8 mouse cellular contexts compared by ENCODE assay signal in genomic region chr17:26414523-26415354, GRCm38 (mm10). TPM values are rescaled to one million over a fixed set of nuclear protein-coding genes. Genes with fewer than 3 reads are reported as not detected.
DNase-seq lines count a peak whose midpoint lies in the region; ATAC-seq and TF ChIP-seq lines count a peak whose summit lies in the region.

Gene Neurl1b, plus strand, starts transcription at chr17:26414829.

- 0 out of 2 replicates have a peak, but pooled peaks cover 2% of the 10 kb centered on the region for H3K4me1 ChIP-seq in limb, embryonic 11.5 days (ENCODE audit: control insufficient read depth, insufficient read depth, low read length)
- H3K4me1 ChIP-seq in midbrain, embryonic 11.5 days (ENCODE audit: control insufficient read depth, insufficient read depth, low read length), result peaks cover 10% of the 10 kb centered on the region; the same call in 1 of the 2 replicates
- H3K4me1 ChIP-seq in stomach, embryonic 15.5 days, result peaks cover 8% of the 10 kb centered on the region; the same call in 1 of the 2 replicates

- WGBS in limb, embryonic 11.5 days, result under 1% methylated on average over 76 of the region's 105 CpGs
- 1% methylated on average over 87 of the region's 105 CpGs for WGBS in midbrain, embryonic 11.5 days
- WGBS in stomach, embryonic 15.5 days, result under 1% methylated on average over 100 of the region's 105 CpGs

- H3K9me3 ChIP-seq in limb, embryonic 11.5 days (ENCODE audit: control insufficient read depth, low read length), result no peaks in the 10 kb centered on the region
- H3K9me3 ChIP-seq in midbrain, embryonic 11.5 days (ENCODE audit: control insufficient read depth, low read length), result no peaks in the 10 kb centered on the region
- no peaks in the 10 kb centered on the region for H3K9me3 ChIP-seq in stomach, embryonic 15.5 days

- peak within 1 kb of the TSS; percentile 97 for H3K27ac ChIP-seq in left cerebral cortex, adult 2 months
- H3K27ac ChIP-seq in limb, embryonic 11.5 days (replicated peaks; ENCODE audit: low read depth, low read length), result no peak within 1 kb of the TSS
- no peak within 1 kb of the TSS for H3K27ac ChIP-seq in midbrain, embryonic 11.5 days (ENCODE audit: low read depth, low read length)
- H3K27ac ChIP-seq in stomach, embryonic 15.5 days, result peak within 1 kb of the TSS; percentile 74

- peak; percentile 48 to 56 for DNase-seq in left cerebral cortex, adult 2 months (ENCODE audit: extremely low spot score in 1 of 2, low spot score in 2 of 2)
- no peak for DNase-seq in left cerebral cortex, adult 11 months (ENCODE audit: low spot score)
- DNase-seq in cerebellum, postnatal 10 days, result peak; percentile 77 to 80
- DNase-seq in gastrocnemius, postnatal 10 days, result peak; percentile 61
- peak; percentile 56 for DNase-seq in limb, embryonic 11.5 days (ENCODE audit: low spot score)
- peak; percentile 92 for DNase-seq in midbrain, embryonic 11.5 days (ENCODE audit: low spot score, missing footprints)

- H3K27me3 ChIP-seq in limb, embryonic 11.5 days (ENCODE audit: control insufficient read depth, insufficient read depth, low read length), result peaks cover 42% of the 10 kb centered on the region
- peaks cover 34% of the 10 kb centered on the region for H3K27me3 ChIP-seq in midbrain, embryonic 11.5 days (ENCODE audit: control insufficient read depth, insufficient read depth, low read length)
- 0 out of 2 replicates have a peak, but pooled peaks cover 4% of the 10 kb centered on the region for H3K27me3 ChIP-seq in stomach, embryonic 15.5 days (replicated peaks)

- H3K4me2 ChIP-seq in limb, embryonic 11.5 days (ENCODE audit: low read depth, severe bottlenecking), result peak within 1 kb of the TSS; percentile 100
- peak within 1 kb of the TSS; percentile 100 for H3K4me2 ChIP-seq in midbrain, embryonic 11.5 days
- H3K4me2 ChIP-seq in stomach, embryonic 15.5 days, result peak within 1 kb of the TSS; percentile 97

- intact Hi-C loops in left cerebral cortex, adult 2 months (cut with DNase I), result no loop called here

- H3K9ac ChIP-seq in limb, embryonic 11.5 days (ENCODE audit: low read length), result peak within 1 kb of the TSS; percentile 60
- peak within 1 kb of the TSS; percentile 72 for H3K9ac ChIP-seq in midbrain, embryonic 11.5 days (ENCODE audit: low read length)
- peak within 1 kb of the TSS; percentile 87 for H3K9ac ChIP-seq in stomach, embryonic 15.5 days

- TF ChIP-seq CTCF in left cerebral cortex, adult 2 months (IDR thresholded peaks at IDR 0.05), result no peak

- peak within 1 kb of the TSS; percentile 79 for H3K4me3 ChIP-seq in left cerebral cortex, adult 2 months
- peak within 1 kb of the TSS; percentile 54 for H3K4me3 ChIP-seq in limb, embryonic 11.5 days (ENCODE audit: low read depth, low read length)
- peak within 1 kb of the TSS; percentile 65 for H3K4me3 ChIP-seq in midbrain, embryonic 11.5 days (ENCODE audit: low read depth, low read length)
- H3K4me3 ChIP-seq in stomach, embryonic 15.5 days (replicated peaks), result peak within 1 kb of the TSS; percentile 79

- peak; percentile 28 for ATAC-seq in inflammation-experienced regulatory T-cells, adult 6 months
- no peak for ATAC-seq in limb, embryonic 11.5 days (ENCODE audit: insufficient number of reproducible peaks, low FRiP score, low TSS enrichment, low read depth)
- ATAC-seq in midbrain, embryonic 11.5 days (ENCODE audit: low FRiP score), result peak; percentile 60; the same call in 1 of the 2 replicates
- peak; percentile 58 for ATAC-seq in stomach, embryonic 15.5 days (ENCODE audit: insufficient read depth, low FRiP score, low read depth)

- no peaks in the 10 kb centered on the region for H3K36me3 ChIP-seq in limb, embryonic 11.5 days (ENCODE audit: control insufficient read depth, insufficient read depth, low read length)
- no peaks in the 10 kb centered on the region for H3K36me3 ChIP-seq in midbrain, embryonic 11.5 days (ENCODE audit: control insufficient read depth, insufficient read depth, low read length)
- H3K36me3 ChIP-seq in stomach, embryonic 15.5 days, result no peaks in the 10 kb centered on the region

RNA-seq across cellular contexts. Expression of gene Neurl1b, which starts in this region (rescaled TPM):
- total RNA-seq in left cerebral cortex, adult 2 months (2021), result 10 to 100 TPM; 69.9 to 79.7 TPM
- total RNA-seq in gastrocnemius, postnatal 10 days (2021), result 10 to 100 TPM; 11.6 to 12.7 TPM
- polyA plus RNA-seq in inflammation-experienced regulatory T-cells, adult 6 months (2017; shearing (Covaris generic)), result 1 to 10 TPM in 1 of 3 experiments, not detected in 2; 1.2 TPM
- 0.21 and 0.27 TPM in 2 replicates for polyA plus RNA-seq in limb, embryonic 11.5 days (2014; fragmentation: Nextera tagmentation; extraction: Ambion mirVana)
- 0.18 and 0.46 TPM in 2 replicates for polyA plus RNA-seq in midbrain, embryonic 11.5 days (2014; fragmentation: Nextera tagmentation; extraction: Ambion mirVana)
- 2.5 and 2.6 TPM in 2 replicates for polyA plus RNA-seq in stomach, embryonic 15.5 days (2015; fragmentation: Nextera tagmentation; extraction: Ambion mirVana)

Comparison
In these comparisons a context has a peak if more than half of its experiments do, and no peak if none do; other contexts are left out.
1. RNA of gene Neurl1b (total RNA-seq): 69.9 to 79.7 TPM in left cerebral cortex, adult 2 months; 11.6 to 12.7 TPM in gastrocnemius, postnatal 10 days; every median in the first group is over 4 times any median in the second.
2. Peak in DNase-seq, H3K4me3 ChIP-seq, H3K9ac ChIP-seq and H3K4me2 ChIP-seq in limb, embryonic 11.5 days; RNA of the gene not detected or under 1 TPM.
3. Peak in DNase-seq, ATAC-seq, H3K4me3 ChIP-seq, H3K9ac ChIP-seq and H3K4me2 ChIP-seq in midbrain, embryonic 11.5 days; RNA of the gene not detected or under 1 TPM.
4. H3K27ac ChIP-seq: peak in left cerebral cortex, adult 2 months (single experiment) and stomach, embryonic 15.5 days (single experiment); none in limb, embryonic 11.5 days (single experiment) and midbrain, embryonic 11.5 days (single experiment).
5. Peak in every context shown above with its lines, with median percentiles within 50 percentile points of each other: H3K4me3 ChIP-seq, H3K4me2 ChIP-seq and H3K9ac ChIP-seq.